Mouse (Mus musculus) kidney, adult 2 months (tissue): ENCODE data around the gene Gm21830.

Source experiments
- CTCF ChIP-seq: fragments of 200-500 bp; conservative IDR thresholded peaks from 2 replicates; pipeline ENCODE4 v1.5.1; 2011; ENCODE audit warnings: low read depth, mild to moderate bottlenecking, control low read depth, low read length, moderate library complexity, mixed read lengths; ENCODE audit not compliant: insufficient read depth, insufficient read length
- POLR2A ChIP-seq: fragments of 200-500 bp; IDR thresholded peaks from one replicate; pipeline ENCODE4 v1.6.1; 2011; ENCODE audit warnings: low read depth, low read length, control low read depth

DNA sequence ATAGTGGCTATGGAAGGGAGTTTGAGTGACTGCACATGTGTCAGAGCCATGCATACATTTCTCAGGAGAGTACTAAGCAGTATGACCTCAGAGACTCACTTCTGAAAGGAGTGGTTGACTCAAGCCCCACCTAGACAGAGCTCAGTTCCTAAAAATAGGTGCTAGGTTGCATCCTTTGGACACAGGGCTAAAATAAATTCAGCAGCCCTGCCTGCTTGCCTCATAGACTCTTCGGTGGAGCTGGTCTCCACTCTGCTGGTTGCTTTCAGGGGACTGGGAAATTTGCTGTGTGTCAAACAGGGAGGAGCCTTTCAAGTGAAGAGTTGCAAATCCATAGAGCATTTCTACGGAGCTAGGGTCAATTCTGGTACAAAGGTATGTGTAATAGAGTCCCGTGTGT lies 32.3 kb downstream of the Gm21830 start, which contains the start of gene Xirp2:
- no peak for TF ChIP-seq CTCF
- no peak for TF ChIP-seq POLR2A
